Mouse (Mus musculus) thymus, adult 2 months (tissue): Measurements from ENCODE around the gene Prkn.

ENCODE experiments used
- CTCF ChIP-seq: fragments of 200-500 bp; IDR thresholded peaks from 2 replicates; pipeline ENCODE4 v1.5.1; 2012; ENCODE audit warnings: mild to moderate bottlenecking, control low read depth, low read length, moderate library complexity, borderline replicate concordance; ENCODE audit not compliant: control insufficient read depth, poor library complexity, insufficient read depth; ENCODE audit errors: extremely low read depth
- POLR2A ChIP-seq: fragments of 200-500 bp; IDR thresholded peaks from 2 replicates; pipeline ENCODE4 v1.6.1; 2012; ENCODE audit warnings: mild to moderate bottlenecking, low read length, control low read depth, moderate library complexity; ENCODE audit not compliant: control insufficient read depth, poor library complexity, insufficient read depth; ENCODE audit errors: extremely low read depth

GRCm38 (mm10) chr17:11260663-11261062, 420.5 kb downstream of the Prkn start:
- TF ChIP-seq CTCF (no peak), POLR2A (no peak)
